Mouse (Mus musculus) liver, embryonic 12.5 days (tissue): ENCODE results near the gene Prtg. TPM values are rescaled to one million over a fixed set of nuclear protein-coding genes. Genes with fewer than 3 reads are reported as not detected.

Source experiments
- ATAC-seq: fragments of 200-750 bp; cut with Nextera tagmentation; 2 replicates; pipeline ENCODE4 v1.8.0; 2017; ENCODE audit warnings: moderate number of reproducible peaks, mild to moderate bottlenecking, moderate library complexity
- H3K27ac ChIP-seq: fragments of 300-500 bp; sonication (generic); 2 replicates; pipeline ENCODE4 v1.5.1; 2016; ENCODE audit warnings: mild to moderate bottlenecking
- H3K27me3 ChIP-seq: fragments of 300-500 bp; sonication (generic); replicated peaks from 2 replicates; pipeline ENCODE4 v1.6.1; 2016; ENCODE audit warnings: mild to moderate bottlenecking, moderate library complexity
- H3K36me3 ChIP-seq: fragments of 300-500 bp; sonication (generic); 2 replicates; pipeline ENCODE4 v1.6.1; 2016; ENCODE audit warnings: mild to moderate bottlenecking, moderate library complexity
- H3K4me1 ChIP-seq: fragments of 300-500 bp; sonication (generic); 2 replicates; pipeline ENCODE4 v1.6.1; 2016
- H3K4me2 ChIP-seq: fragments of 300-500 bp; sonication (generic); 2 replicates; pipeline ENCODE4 v1.6.1; 2016; ENCODE audit warnings: mild to moderate bottlenecking, moderate library complexity
- H3K4me3 ChIP-seq: fragments of 300-500 bp; sonication (generic); 2 replicates; pipeline ENCODE4 v1.5.1; 2016; ENCODE audit warnings: mild to moderate bottlenecking, moderate library complexity
- H3K9ac ChIP-seq: fragments of 300-500 bp; sonication (generic); 2 replicates; pipeline ENCODE4 v1.6.1; 2016; ENCODE audit warnings: mild to moderate bottlenecking, moderate library complexity
- H3K9me3 ChIP-seq: fragments of 300-500 bp; sonication (generic); replicated peaks from 2 replicates; pipeline ENCODE4 v1.6.1; 2016; ENCODE audit warnings: mild to moderate bottlenecking, moderate library complexity
- WGBS: fragments of 180-500 bp; shearing (Covaris S2); methylation state at CpG from one replicate; pipeline ENCODE4 v1.1.7; 2016; ENCODE audit not compliant: insufficient replicate concordance; 5-methylcytosine and 5-hydroxymethylcytosine counted together
- polyA plus RNA-seq: library from polyadenylated mRNA; unstranded; fragments of >200 nt; fragmentation: Nextera tagmentation; extraction: Ambion mirVana; gene quantifications from 2 replicates; pipeline ENCODE4 v1.2.1, GENCODE M21; 2016

The Prtg gene
- polyA plus RNA-seq, 1 experiment from 2014 or later, result 0.52 TPM

- 45% methylated on average over 7 of the region's 7 CpGs for WGBS
- ATAC-seq, result no peak
- peaks cover 25% of the 10 kb centered on the region for H3K4me1 ChIP-seq
- H3K9ac ChIP-seq, result no peak overlapping the region
- H3K27me3 ChIP-seq, result peaks cover 44% of the 10 kb centered on the region
- no peaks in the 10 kb centered on the region for H3K9me3 ChIP-seq
- H3K27ac ChIP-seq, result no peak overlapping the region
- H3K4me2 ChIP-seq, result no peak overlapping the region
- H3K4me3 ChIP-seq, result no peak overlapping the region
- no peaks in the 10 kb centered on the region for H3K36me3 ChIP-seq
Observed at GRCm38 (mm10) chr9:72812091-72812490, 5.4 kb downstream of the Prtg start.

- Histone ChIP-seq H3K27ac (no peak overlapping the region), H3K4me2 (no peak overlapping the region), H3K27me3 (peaks cover 36% of the 10 kb centered on the region), H3K9ac (no peak overlapping the region), H3K36me3 (no peaks in the 10 kb centered on the region), H3K4me1 (peaks cover 18% of the 10 kb centered on the region), H3K9me3 (no peaks in the 10 kb centered on the region), H3K4me3 (no peak overlapping the region)
- WGBS, result 10% methylated on average over 18 of the region's 18 CpGs
- ATAC-seq, result no peak
Observed at GRCm38 (mm10) chr9:72812594-72813570, 6.2 kb downstream of the Prtg start.

- no peak overlapping the region for H3K27ac ChIP-seq
- no peaks in the 10 kb centered on the region for H3K36me3 ChIP-seq
- H3K9me3 ChIP-seq, result no peaks in the 10 kb centered on the region
- no peak for ATAC-seq
- H3K4me1 ChIP-seq, result no peaks in the 10 kb centered on the region
- H3K9ac ChIP-seq, result no peak overlapping the region
- H3K4me3 ChIP-seq, result no peak overlapping the region
- H3K27me3 ChIP-seq, result no peaks in the 10 kb centered on the region
- WGBS, result 50% methylated on average over 4 of the region's 4 CpGs
- H3K4me2 ChIP-seq, result no peak overlapping the region
Observed at GRCm38 (mm10) chr9:72825511-72825910, 18.8 kb downstream of the Prtg start.

- no peak for ATAC-seq
- no peaks in the 10 kb centered on the region for H3K27me3 ChIP-seq
Observed at GRCm38 (mm10) chr9:72825976-72826375, 19.3 kb downstream of the Prtg start.

GRCm38 (mm10) chr9:72828616-72829257 lies 22.1 kb downstream of the Prtg start:
- WGBS, result 52% methylated on average over 5 of the region's 5 CpGs
- Histone ChIP-seq H3K36me3 (no peaks in the 10 kb centered on the region), H3K4me2 (no peak overlapping the region), H3K4me1 (0 out of 2 replicates have a peak, but pooled peaks cover under 1% of the 10 kb centered on the region), H3K9ac (no peak overlapping the region), H3K27ac (no peak overlapping the region), H3K27me3 (no peaks in the 10 kb centered on the region), H3K4me3 (no peak overlapping the region), H3K9me3 (no peaks in the 10 kb centered on the region)
- no peak for ATAC-seq

More at GRCm38 (mm10) chr9:72825976-72826375, 19.3 kb downstream of the Prtg start:
- H3K9me3 ChIP-seq, result no peaks in the 10 kb centered on the region
- H3K36me3 ChIP-seq, result no peaks in the 10 kb centered on the region
- no peak overlapping the region for H3K27ac ChIP-seq
- no peak overlapping the region for H3K4me3 ChIP-seq
- H3K4me2 ChIP-seq, result no peak overlapping the region
- H3K9ac ChIP-seq, result no peak overlapping the region
- WGBS, result 59% methylated on average over 3 of the region's 3 CpGs
- H3K4me1 ChIP-seq, result no peaks in the 10 kb centered on the region

GRCm38 (mm10) chr9:72833992-72834696 lies 27.5 kb downstream of the Prtg start:
- no peaks in the 10 kb centered on the region for H3K9me3 ChIP-seq
- H3K36me3 ChIP-seq, result no peaks in the 10 kb centered on the region
- H3K4me3 ChIP-seq, result no peak overlapping the region
- H3K4me2 ChIP-seq, result no peak overlapping the region
- WGBS, result 66% methylated on average over 10 of the region's 10 CpGs
- H3K9ac ChIP-seq, result no peak overlapping the region
- H3K27ac ChIP-seq, result no peak overlapping the region
- H3K4me1 ChIP-seq, result 0 out of 2 replicates have a peak, but pooled peaks cover 3% of the 10 kb centered on the region
- ATAC-seq, result no peak
- no peaks in the 10 kb centered on the region for H3K27me3 ChIP-seq

GRCm38 (mm10) chr9:72835007-72835406 lies 28.3 kb downstream of the Prtg start:
- H3K4me1 ChIP-seq, result 0 out of 2 replicates have a peak, but pooled peaks cover 3% of the 10 kb centered on the region
- H3K4me2 ChIP-seq, result no peak overlapping the region
- no peak overlapping the region for H3K9ac ChIP-seq
- no peak for ATAC-seq
- H3K4me3 ChIP-seq, result no peak overlapping the region
- no peaks in the 10 kb centered on the region for H3K36me3 ChIP-seq
- H3K9me3 ChIP-seq, result no peaks in the 10 kb centered on the region
- no peaks in the 10 kb centered on the region for H3K27me3 ChIP-seq
- H3K27ac ChIP-seq, result no peak overlapping the region
- 79% methylated on average over 1 of the region's 1 CpGs for WGBS

GRCm38 (mm10) chr9:72836708-72837495 lies 30.2 kb downstream of the Prtg start:
- no peak for ATAC-seq
- Histone ChIP-seq H3K27me3 (no peaks in the 10 kb centered on the region), H3K36me3 (no peaks in the 10 kb centered on the region), H3K27ac (no peak overlapping the region), H3K4me1 (0 out of 2 replicates have a peak, but pooled peaks cover 3% of the 10 kb centered on the region), H3K4me3 (no peak overlapping the region), H3K9ac (no peak overlapping the region), H3K9me3 (no peaks in the 10 kb centered on the region), H3K4me2 (no peak overlapping the region)
- 69% methylated on average over 11 of the region's 11 CpGs for WGBS

- WGBS, result 60% methylated on average over 6 of the region's 6 CpGs
- H3K4me3 ChIP-seq, result no peak overlapping the region
- H3K9ac ChIP-seq, result no peak overlapping the region
- no peaks in the 10 kb centered on the region for H3K36me3 ChIP-seq
- no peak overlapping the region for H3K27ac ChIP-seq
- no peak for ATAC-seq
- no peaks in the 10 kb centered on the region for H3K9me3 ChIP-seq
- 0 out of 2 replicates have a peak, but pooled peaks cover 3% of the 10 kb centered on the region for H3K4me1 ChIP-seq
- no peak overlapping the region for H3K4me2 ChIP-seq
- no peaks in the 10 kb centered on the region for H3K27me3 ChIP-seq
Observed at GRCm38 (mm10) chr9:72837598-72838160, 31.0 kb downstream of the Prtg start.

GRCm38 (mm10) chr9:72838256-72838655 lies 31.6 kb downstream of the Prtg start:
- Histone ChIP-seq H3K36me3 (no peaks in the 10 kb centered on the region), H3K4me2 (no peak overlapping the region), H3K27ac (no peak overlapping the region), H3K4me3 (no peak overlapping the region), H3K27me3 (no peaks in the 10 kb centered on the region), H3K9ac (no peak overlapping the region), H3K9me3 (no peaks in the 10 kb centered on the region), H3K4me1 (0 out of 2 replicates have a peak, but pooled peaks cover 3% of the 10 kb centered on the region)
- whole genome bisulfite sequencing, result 78% methylated on average over 3 of the region's 3 CpGs
- ATAC-seq, result no peak
